In the genomic region with DNA sequence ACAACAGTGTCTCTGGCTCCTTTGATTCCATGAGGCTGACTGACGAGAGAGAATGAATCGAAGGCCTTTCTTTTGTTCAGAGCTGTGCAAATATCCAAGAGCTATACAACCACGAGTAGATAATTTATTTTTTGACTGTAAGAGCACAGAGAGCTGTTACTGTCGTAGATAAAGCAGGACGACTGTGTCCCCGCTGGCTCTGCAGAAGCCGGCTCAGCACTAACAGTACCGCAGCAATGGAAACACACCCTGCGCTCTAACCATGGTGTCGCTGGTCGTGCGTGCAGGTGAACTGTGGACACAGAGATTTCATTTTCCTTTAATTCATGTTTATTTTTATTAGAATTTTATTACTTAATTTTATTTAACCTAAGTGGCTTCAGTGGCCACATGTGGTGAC, we compare ENCODE assay signal across 25 mouse cellular contexts.
A peak's percentile ranks its signal among the peaks of the same experiment; 100 is the strongest.
DNase-seq lines count a peak whose midpoint lies in the region; ATAC-seq and TF ChIP-seq lines count a peak whose summit lies in the region.
"Had no signal": no experiment of that assay in that cellular context is flagged by ENCODE, and none has a peak within 500 bp of the region (broad histone marks: within the 10 kb centered on the region; RNA-seq: fewer than 3 reads in every experiment).

No protein-coding gene starts in this region.

- no peak overlapping the region for H3K9ac ChIP-seq in forebrain, embryonic 15.5 days (replicated peaks)
- H3K9ac ChIP-seq in hindbrain, embryonic 15.5 days = no peak overlapping the region
- H3K9ac ChIP-seq in hindbrain, postnatal 0 days (replicated peaks; ENCODE audit: low read length) = no peak overlapping the region
- H3K9ac ChIP-seq in midbrain, embryonic 15.5 days = no peak overlapping the region
- no peak overlapping the region for H3K9ac ChIP-seq in neural tube, embryonic 14.5 days (replicated peaks; ENCODE audit: low read depth, low read length)
- H3K9ac ChIP-seq: embryonic facial prominence, embryonic 12.5 days; heart, embryonic 13.5 days; kidney, embryonic 15.5 days; liver, embryonic 14.5 days; stomach, embryonic 15.5 days had no signal

- no peak for DNase-seq in forebrain, embryonic 10.5 days (ENCODE audit: extremely low spot score, low spot score)
- DNase-seq in hindbrain, postnatal 0 days (ENCODE audit: low spot score) = no peak
- no peak for DNase-seq in heart, postnatal 10 days
- DNase-seq: adrenal gland, postnatal 14 days; cerebellum, adult 11-12 months; cerebellum, adult 9-11 months; embryo, embryonic 11 days; kidney, adult 18-20 months; kidney, postnatal 25 days; liver; lung, adult 2 months; lung, postnatal 10 days; right cerebral cortex, postnatal 25 days had no signal

- WGBS in forebrain, embryonic 15.5 days = 66% methylated on average over 12 of the region's 12 CpGs
- 90% methylated on average over 12 of the region's 12 CpGs for WGBS in forebrain, embryonic 10.5 days
- 50% methylated on average over 12 of the region's 12 CpGs for WGBS in hindbrain, embryonic 15.5 days
- WGBS in hindbrain, postnatal 0 days = 64% methylated on average over 12 of the region's 12 CpGs
- 60% methylated on average over 12 of the region's 12 CpGs for WGBS in midbrain, embryonic 15.5 days
- WGBS in neural tube, embryonic 14.5 days = 47% methylated on average over 12 of the region's 12 CpGs

- H3K4me3 ChIP-seq in forebrain, embryonic 15.5 days = no peak overlapping the region
- H3K4me3 ChIP-seq in forebrain, embryonic 10.5 days = no peak overlapping the region
- H3K4me3 ChIP-seq in hindbrain, embryonic 15.5 days = no peak overlapping the region
- no peak overlapping the region for H3K4me3 ChIP-seq in hindbrain, postnatal 0 days (ENCODE audit: low read length)
- no peak overlapping the region for H3K4me3 ChIP-seq in midbrain, embryonic 15.5 days
- H3K4me3 ChIP-seq in neural tube, embryonic 14.5 days (ENCODE audit: low read depth, low read length) = no peak overlapping the region
- H3K4me3 ChIP-seq: embryonic facial prominence, embryonic 12.5 days; heart, embryonic 13.5 days; kidney, embryonic 15.5 days; stomach, embryonic 15.5 days had no signal

- H3K4me1 ChIP-seq in forebrain, embryonic 15.5 days = peaks cover 7% of the 10 kb centered on the region; the same call in 1 of the 2 replicates
- 0 out of 2 replicates have a peak, but pooled peaks cover 7% of the 10 kb centered on the region for H3K4me1 ChIP-seq in forebrain, embryonic 10.5 days
- peaks cover 12% of the 10 kb centered on the region for H3K4me1 ChIP-seq in hindbrain, embryonic 15.5 days (replicated peaks)
- 0 out of 2 replicates have a peak, but pooled peaks cover 6% of the 10 kb centered on the region for H3K4me1 ChIP-seq in hindbrain, postnatal 0 days (ENCODE audit: insufficient read depth, low read length)
- 0 out of 2 replicates have a peak, but pooled peaks cover 11% of the 10 kb centered on the region for H3K4me1 ChIP-seq in midbrain, embryonic 15.5 days
- H3K4me1 ChIP-seq in neural tube, embryonic 14.5 days (ENCODE audit: control insufficient read depth, insufficient read depth, low read length) = peaks cover 12% of the 10 kb centered on the region; the same call in 1 of the 2 replicates
- H3K4me1 ChIP-seq: embryonic facial prominence, embryonic 12.5 days; stomach, embryonic 15.5 days had no signal

- H3K27ac ChIP-seq in forebrain, embryonic 15.5 days (replicated peaks) = no peak overlapping the region
- H3K27ac ChIP-seq in forebrain, embryonic 10.5 days = no peak overlapping the region
- peak overlapping the region; percentile 31; the same call in 1 of the 2 replicates for H3K27ac ChIP-seq in hindbrain, embryonic 15.5 days (replicated peaks)
- no peak overlapping the region for H3K27ac ChIP-seq in hindbrain, postnatal 0 days
- peak overlapping the region; percentile 35 for H3K27ac ChIP-seq in midbrain, embryonic 15.5 days
- peak overlapping the region; percentile 4; the same call in 1 of the 2 replicates for H3K27ac ChIP-seq in neural tube, embryonic 14.5 days (ENCODE audit: low read depth, low read length)
- H3K27ac ChIP-seq: embryonic facial prominence, embryonic 12.5 days; heart, embryonic 13.5 days; kidney, embryonic 15.5 days; liver, embryonic 14.5 days; macrophage; stomach, embryonic 15.5 days had no signal

- no peak overlapping the region for H3K4me2 ChIP-seq in forebrain, embryonic 15.5 days (replicated peaks)
- H3K4me2 ChIP-seq in hindbrain, embryonic 15.5 days = no peak overlapping the region
- H3K4me2 ChIP-seq in hindbrain, postnatal 0 days (ENCODE audit: low read depth, low read length) = no peak overlapping the region
- H3K4me2 ChIP-seq in midbrain, embryonic 15.5 days = no peak overlapping the region
- no peak overlapping the region for H3K4me2 ChIP-seq in neural tube, embryonic 14.5 days (ENCODE audit: low read depth, low read length)
- H3K4me2 ChIP-seq: embryonic facial prominence, embryonic 12.5 days; heart, embryonic 13.5 days; kidney, embryonic 15.5 days; stomach, embryonic 15.5 days had no signal

- no peak for TF ChIP-seq CTCF in hindbrain, postnatal 0 days (IDR thresholded peaks at IDR 0.05; ENCODE audit: low read depth)

- no peaks in the 10 kb centered on the region for H3K27me3 ChIP-seq in forebrain, embryonic 15.5 days
- H3K27me3 ChIP-seq in forebrain, embryonic 10.5 days (ENCODE audit: poor library complexity, severe bottlenecking) = no peaks in the 10 kb centered on the region
- no peaks in the 10 kb centered on the region for H3K27me3 ChIP-seq in hindbrain, embryonic 15.5 days
- no peaks in the 10 kb centered on the region for H3K27me3 ChIP-seq in hindbrain, postnatal 0 days (ENCODE audit: insufficient read depth, low read length)
- no peaks in the 10 kb centered on the region for H3K27me3 ChIP-seq in midbrain, embryonic 15.5 days (replicated peaks)
- no peaks in the 10 kb centered on the region for H3K27me3 ChIP-seq in neural tube, embryonic 14.5 days (ENCODE audit: control insufficient read depth, insufficient read depth, low read length)
- H3K27me3 ChIP-seq: embryonic facial prominence, embryonic 12.5 days; heart, embryonic 13.5 days; kidney, embryonic 15.5 days; Patski; stomach, embryonic 15.5 days had no signal

- no peaks in the 10 kb centered on the region for H3K9me3 ChIP-seq in forebrain, embryonic 15.5 days
- H3K9me3 ChIP-seq in forebrain, embryonic 10.5 days = no peaks in the 10 kb centered on the region
- H3K9me3 ChIP-seq in hindbrain, embryonic 15.5 days = no peaks in the 10 kb centered on the region
- no peaks in the 10 kb centered on the region for H3K9me3 ChIP-seq in hindbrain, postnatal 0 days (ENCODE audit: low read length)
- H3K9me3 ChIP-seq in midbrain, embryonic 15.5 days = no peaks in the 10 kb centered on the region
- no peaks in the 10 kb centered on the region for H3K9me3 ChIP-seq in neural tube, embryonic 14.5 days (ENCODE audit: control insufficient read depth, low read length)
- H3K9me3 ChIP-seq: embryonic facial prominence, embryonic 12.5 days; heart, embryonic 13.5 days; kidney, embryonic 15.5 days; stomach, embryonic 15.5 days had no signal

- 0 out of 2 replicates have a peak, but pooled peaks have one; percentile 39 for ATAC-seq in forebrain, embryonic 15.5 days (replicated peaks)
- no peak for ATAC-seq in hindbrain, embryonic 15.5 days (ENCODE audit: low FRiP score, low read depth)
- no peak for ATAC-seq in hindbrain, postnatal 0 days
- 0 out of 2 replicates have a peak, but pooled peaks have one; percentile 51 for ATAC-seq in midbrain, embryonic 15.5 days (replicated peaks)
- ATAC-seq in neural tube, embryonic 14.5 days (ENCODE audit: low read depth) = peak; percentile 56; the same call in 1 of the 2 replicates
- ATAC-seq: inflammation-experienced regulatory T-cells, adult 6 months; Patski had no signal

- intact Hi-C loops in heart, postnatal 10 days (cut with DNase I) = no loop called here

- peaks cover 27% of the 10 kb centered on the region for H3K36me3 ChIP-seq in forebrain, embryonic 15.5 days
- peaks cover 92% of the 10 kb centered on the region for H3K36me3 ChIP-seq in forebrain, embryonic 10.5 days (replicated peaks)
- H3K36me3 ChIP-seq in hindbrain, embryonic 15.5 days = peaks cover 28% of the 10 kb centered on the region
- peaks cover 22% of the 10 kb centered on the region; the same call in 1 of the 2 replicates for H3K36me3 ChIP-seq in hindbrain, postnatal 0 days (ENCODE audit: insufficient read depth, low read length)
- peaks cover 11% of the 10 kb centered on the region for H3K36me3 ChIP-seq in midbrain, embryonic 15.5 days (replicated peaks)
- H3K36me3 ChIP-seq in neural tube, embryonic 14.5 days (ENCODE audit: control insufficient read depth, insufficient read depth, low read length) = peaks cover 10% of the 10 kb centered on the region

Comparison
In these comparisons a context has a peak if more than half of its experiments do, and no peak if none do; other contexts are left out.
1. H3K27ac ChIP-seq: peak in hindbrain, embryonic 15.5 days (single experiment), midbrain, embryonic 15.5 days (single experiment) and neural tube, embryonic 14.5 days (single experiment); none in forebrain, embryonic 15.5 days (single experiment), forebrain, embryonic 10.5 days (single experiment) and hindbrain, postnatal 0 days (single experiment).
2. ATAC-seq: peak in forebrain, embryonic 15.5 days (single experiment), midbrain, embryonic 15.5 days (single experiment) and neural tube, embryonic 14.5 days (single experiment); none in hindbrain, embryonic 15.5 days (single experiment) and hindbrain, postnatal 0 days (single experiment).